Mouse (Mus musculus): Measurements from ENCODE around the gene Rpl13a.
"Not testable (repeated sequence)": the region's sequence is repeated elsewhere in the genome, so short reads cannot be mapped to it uniquely, and the experiment has no call there.

The Rpl13a gene

DNA sequence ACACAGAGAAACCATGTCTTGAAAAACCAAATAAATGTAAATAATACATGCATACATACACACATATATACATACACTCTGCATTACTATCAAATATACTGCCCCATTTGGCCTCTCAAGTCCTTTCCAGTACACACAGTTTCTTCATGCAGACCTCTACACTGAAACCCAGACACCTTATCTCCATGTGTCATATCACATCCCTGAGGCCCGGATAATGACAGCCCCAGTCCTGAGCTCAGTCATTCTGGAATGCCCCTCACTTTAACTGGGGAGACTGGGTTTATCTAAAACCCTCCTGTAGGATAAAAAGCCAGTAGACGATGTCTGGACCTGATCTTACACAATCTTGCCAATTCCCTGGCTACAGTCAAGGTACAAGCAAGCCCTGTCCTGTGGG lies 15.1 kb downstream of the Rpl13a start:
- no peak for DNase-seq (ENCODE audit: low spot score)

DNA sequence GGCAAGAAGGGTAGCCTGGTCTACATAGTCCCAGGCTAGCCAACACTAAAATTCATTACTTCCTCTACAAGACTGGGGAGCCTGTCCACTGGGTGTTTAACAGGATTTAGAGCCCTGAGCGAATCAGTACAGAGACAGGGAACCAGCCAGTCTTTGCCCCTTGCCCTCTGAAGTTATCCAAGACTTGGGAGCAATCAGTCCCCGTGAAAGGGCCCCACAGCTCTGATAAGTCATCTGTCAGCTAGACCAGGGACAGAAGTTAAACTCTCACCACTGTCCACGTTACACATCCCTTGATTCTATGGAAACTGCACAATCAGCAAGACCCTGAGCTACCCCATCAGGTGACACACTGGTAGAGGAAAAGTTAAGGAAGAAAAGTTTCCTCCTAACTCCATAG lies 16.0 kb downstream of the Rpl13a start:
- no peak for DNase-seq (ENCODE audit: low spot score)

DNA sequence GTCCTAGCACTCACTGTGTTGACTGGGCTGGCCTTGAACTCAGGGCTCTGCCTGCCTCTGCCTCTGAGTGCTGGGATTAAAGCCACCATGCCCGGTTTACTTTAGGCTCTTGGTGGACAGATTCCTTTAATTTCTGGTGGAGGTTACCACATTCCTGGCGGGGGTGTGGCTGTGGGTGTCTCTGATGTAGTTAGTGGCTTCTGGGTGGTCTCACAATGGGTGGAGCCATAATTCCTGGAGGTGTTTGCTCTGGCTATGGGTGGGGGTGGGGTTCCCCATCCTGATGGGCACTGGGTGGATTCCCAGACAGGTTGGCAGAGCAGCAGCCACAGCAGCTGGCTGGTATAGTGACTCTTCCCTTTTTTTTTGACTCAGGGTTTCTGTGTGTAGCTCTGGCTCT lies 16.6 kb downstream of the Rpl13a start:
- DNase-seq (ENCODE audit: low spot score), result no peak

DNA sequence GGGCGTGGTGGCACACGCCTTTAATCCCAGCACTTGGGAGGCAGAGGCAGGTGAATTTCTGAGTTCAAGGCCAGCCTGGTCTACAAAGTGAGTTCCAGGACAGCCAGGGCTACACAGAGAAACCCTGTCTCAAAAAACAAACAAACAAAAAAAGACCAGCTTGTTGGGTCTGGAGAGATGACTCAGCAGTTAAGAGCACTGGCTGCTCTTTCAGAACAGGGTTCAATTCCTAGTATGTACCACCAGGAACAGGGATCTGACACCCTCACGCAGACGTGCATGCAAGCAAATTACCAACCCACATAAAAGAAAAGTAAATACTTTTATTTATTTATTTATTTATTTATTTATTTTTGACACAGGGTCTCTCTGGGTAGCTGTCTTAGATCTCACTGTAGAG lies 18.5 kb downstream of the Rpl13a start:
- DNase-seq (ENCODE audit: low spot score), result not testable (repeated sequence)

DNA sequence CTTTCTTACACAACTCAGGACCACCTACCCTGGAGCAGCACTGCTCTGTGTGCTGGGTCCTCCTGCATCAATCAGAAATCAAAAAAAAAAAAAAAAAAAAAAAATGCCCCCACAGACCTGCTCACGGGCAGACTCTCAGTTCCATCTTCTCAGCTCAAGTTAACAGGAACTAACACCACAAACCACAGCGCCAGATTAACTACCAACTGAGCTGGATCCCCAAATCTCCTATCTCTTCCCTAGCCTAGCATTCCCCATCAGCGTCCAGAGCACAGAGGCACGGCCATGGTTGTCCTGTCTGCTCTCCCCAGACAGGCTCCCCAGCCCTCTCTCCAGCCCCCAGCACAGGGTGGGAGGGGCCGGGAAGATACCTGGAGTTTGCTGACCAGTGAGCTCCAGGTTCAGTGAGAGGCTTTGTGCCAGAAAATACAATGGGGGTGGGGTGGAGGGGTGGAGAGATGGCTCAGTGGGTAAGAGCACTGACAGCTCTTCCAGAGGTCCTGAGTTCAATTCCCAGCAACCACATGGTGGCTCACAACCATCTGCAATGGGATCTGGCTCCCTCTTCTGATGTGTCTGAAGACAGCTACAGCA lies 21.4 kb downstream of the Rpl13a start:
- DNase-seq (ENCODE audit: low spot score), result no peak

DNA sequence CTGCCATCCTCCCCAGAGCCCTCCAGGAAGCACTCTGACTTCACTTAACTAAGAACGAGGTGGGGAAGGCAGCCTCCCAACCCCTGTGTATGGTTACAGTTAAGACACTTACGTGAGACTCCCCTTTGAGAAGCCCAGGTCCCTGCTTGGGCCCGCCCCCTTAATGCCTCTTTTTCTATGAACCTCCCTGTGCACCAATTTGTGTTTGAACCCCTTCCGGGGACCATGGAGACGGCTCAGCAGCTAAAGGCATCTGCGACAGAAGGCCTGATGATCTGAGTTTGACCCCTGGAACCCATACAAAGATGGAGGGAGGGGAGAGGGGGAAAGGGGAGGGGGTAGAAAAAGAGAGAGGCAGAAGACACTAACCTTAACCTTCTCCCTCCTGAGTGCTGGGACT lies 22.1 kb downstream of the Rpl13a start:
- no peak for DNase-seq (ENCODE audit: low spot score)

DNA sequence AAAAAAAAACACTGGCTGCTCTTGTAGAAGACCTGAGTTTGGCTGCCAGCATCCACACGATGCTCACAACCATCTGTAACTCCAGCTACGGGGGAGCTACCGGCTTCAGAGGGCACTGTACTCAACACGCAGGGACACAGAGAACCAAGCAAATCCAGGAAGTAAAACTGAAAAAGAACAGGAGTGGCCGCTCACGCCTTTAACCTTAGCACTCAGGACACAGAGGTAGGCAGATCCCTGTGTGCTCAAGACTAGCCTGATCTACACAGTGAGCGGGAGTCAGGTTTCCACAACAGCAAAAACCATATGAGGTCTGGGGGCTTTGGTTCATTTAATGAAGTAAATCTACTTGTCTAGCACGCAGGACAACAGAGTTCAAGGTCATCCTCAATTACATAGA lies 23.1 kb downstream of the Rpl13a start:
- DNase-seq (ENCODE audit: low spot score), result no peak

DNA sequence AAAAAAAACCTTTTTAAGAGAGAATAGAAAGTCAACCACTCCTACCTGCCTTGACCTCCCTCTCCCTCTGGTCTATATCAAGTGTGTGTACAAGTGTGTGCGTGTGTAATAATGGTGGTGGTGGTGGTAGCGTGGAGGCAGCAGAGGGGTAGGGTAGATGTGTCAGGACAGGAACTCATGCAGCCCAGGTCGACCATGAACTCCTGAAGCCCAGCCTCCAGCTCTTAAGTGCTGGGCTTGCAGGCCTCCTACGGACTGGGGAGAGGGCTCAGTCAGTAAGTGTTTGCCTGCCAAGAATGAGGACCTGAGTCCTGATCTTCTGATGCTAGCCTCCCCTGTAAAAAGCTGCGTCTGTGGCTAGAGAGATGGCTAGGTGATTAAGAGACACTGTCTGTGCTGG lies 23.6 kb downstream of the Rpl13a start:
- no peak for DNase-seq (ENCODE audit: low spot score)

DNA sequence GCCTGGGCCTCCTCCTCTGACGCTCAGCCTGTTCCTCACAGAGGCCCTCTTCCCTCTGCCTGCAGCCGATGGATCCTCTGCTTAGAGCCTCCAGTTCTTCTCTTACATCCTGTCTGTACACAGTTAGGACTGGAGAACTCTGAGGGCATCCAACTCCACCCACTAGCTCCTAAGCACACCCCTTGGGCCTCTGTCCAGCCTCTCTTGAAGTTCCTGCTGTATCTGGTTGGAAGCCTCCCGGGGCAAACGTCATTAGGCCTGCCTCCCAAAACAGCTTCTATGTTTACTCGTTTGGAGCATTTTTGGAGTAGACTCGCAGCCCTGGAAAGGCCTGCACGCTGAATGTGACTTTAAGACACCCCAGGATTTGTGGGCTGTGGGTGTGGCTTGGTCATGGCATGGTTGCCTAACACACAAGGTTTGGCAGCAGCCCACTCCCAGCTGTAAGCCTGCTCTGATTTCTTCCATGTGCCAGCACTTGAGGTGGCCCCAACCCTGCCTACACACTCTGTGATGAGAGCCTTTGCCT lies 24.8 kb downstream of the Rpl13a start, which contains the start of gene Fcgrt:
Fcgrt (minus strand) TSS at position 200 of the 529 bp plus-strand sequence.
- DNase-seq (ENCODE audit: low spot score), result no peak

DNA sequence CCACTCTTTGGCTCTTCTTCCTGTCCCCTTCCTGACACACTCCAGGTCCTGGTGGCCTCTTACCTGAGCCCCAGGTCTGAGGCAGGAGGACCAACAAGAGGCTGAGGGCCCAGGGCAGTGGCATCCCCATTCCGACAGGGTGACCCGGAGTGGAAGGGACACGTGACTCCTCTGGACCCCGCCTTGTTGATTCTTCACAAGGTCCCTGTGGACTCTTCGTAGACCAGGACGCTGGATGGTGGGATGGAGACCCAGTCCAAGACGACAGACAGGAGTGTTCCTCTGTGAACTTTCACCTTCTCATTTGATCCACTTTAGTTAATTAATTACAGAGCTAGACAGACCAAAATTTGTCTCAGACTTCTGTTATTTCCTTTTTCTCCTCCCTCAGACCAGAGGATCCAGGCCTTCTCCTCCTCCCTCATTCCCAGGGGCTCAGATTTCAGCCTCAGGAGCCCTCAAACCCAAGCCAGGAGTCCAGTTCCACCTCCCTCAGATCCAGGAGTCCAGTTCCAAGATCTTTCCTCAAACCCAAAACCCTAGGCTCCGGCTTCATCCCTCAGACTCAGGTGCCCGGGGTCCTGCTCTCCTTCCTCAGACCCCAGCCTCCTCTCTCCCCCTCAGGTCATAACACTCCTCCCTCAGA lies 25.5 kb downstream of the Rpl13a start:
- no peak for DNase-seq (ENCODE audit: low spot score)

DNA sequence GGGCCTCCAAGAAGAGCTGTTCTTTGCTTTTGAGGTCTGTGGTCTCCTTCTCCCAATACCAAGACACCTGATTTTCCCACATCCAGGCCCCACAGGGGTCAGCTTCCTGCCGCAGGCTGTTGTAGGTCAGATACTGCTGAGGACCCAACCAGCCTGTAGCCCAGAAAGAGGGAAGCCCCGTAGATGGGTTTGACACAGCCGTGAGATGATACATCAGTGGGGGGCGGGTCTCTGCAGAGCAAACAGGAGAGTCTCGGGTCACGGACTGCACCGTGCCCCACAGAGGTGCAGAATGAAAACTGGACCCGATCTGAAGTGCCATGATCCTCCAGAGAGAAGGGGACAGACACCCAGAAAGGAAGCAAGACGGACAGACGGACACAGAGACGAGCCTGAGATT lies 26.1 kb downstream of the Rpl13a start:
- DNase-seq (ENCODE audit: low spot score), result no peak

DNA sequence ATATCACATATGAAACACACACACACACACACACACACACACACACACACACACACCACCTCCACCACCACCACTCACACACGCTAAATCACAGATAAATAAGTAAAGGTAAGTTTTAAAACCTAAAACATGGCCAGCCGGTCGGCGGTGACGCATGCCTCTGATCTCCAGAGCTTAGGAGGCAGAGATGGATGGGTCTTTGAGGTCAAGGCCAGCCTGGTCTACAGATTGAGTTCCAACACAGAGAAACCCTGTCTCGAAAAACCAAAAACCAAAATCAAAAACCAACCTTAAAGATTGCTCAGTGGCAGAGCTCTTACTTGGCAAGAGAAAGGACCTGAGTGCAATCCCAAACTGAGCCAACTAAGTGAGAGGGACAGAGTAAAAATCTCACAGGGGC lies 28.5 kb downstream of the Rpl13a start:
- DNase-seq (ENCODE audit: low spot score), result no peak

DNA sequence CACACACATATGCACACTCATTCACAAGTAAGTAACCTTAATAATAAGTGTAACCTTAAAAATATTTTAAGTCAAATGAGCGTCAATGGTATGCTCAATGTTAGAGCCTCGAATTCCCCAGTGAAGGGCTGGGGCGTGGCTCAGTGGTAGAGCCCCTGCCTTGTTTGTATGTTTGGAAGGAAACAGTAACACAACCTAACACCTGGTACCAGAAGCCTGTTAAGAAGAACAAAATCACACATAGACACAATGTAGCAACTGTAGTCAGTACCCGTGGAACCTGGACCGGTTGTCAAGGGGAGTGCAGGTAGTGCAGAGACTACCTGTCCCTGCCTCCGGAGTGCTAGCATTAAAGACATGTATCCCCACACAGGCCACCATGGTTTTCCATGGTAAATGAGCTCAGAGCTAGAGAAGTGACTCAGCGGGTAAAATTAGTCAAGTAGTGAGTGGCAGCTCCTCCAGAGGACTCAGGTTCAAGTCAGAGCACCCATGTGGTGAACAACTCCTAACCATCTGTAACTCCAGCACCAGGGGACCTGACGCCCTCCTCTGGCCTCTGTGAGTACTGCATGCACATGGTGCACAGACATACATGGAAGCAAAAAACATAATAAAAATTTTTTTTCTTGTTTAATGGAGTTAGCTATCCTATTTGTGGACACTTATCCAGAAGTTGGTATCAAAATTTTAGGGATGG lies 29.9 kb downstream of the Rpl13a start:
- DNase-seq (ENCODE audit: low spot score), result no peak

DNA sequence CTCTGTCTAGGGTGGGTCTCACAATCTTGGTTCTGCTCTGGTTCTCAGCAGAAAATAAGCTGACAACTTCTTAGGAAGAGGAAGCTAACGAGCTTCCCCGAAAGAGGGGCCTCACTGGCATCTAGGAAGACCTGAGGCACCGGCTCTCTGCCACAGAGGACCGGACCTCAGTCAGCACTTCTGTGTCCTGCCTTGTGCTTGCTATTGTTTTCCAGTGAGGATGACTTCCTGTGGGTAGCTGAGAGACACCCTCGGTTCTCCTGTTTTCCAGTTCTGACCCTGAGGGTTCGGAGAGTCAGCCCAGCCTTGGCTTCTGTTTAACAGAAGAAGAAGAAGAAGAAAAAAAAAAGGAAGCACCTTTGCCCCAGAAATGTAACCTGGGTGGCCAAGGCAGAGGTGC lies 31.1 kb downstream of the Rpl13a start:
- no peak for DNase-seq (ENCODE audit: low spot score)

DNA sequence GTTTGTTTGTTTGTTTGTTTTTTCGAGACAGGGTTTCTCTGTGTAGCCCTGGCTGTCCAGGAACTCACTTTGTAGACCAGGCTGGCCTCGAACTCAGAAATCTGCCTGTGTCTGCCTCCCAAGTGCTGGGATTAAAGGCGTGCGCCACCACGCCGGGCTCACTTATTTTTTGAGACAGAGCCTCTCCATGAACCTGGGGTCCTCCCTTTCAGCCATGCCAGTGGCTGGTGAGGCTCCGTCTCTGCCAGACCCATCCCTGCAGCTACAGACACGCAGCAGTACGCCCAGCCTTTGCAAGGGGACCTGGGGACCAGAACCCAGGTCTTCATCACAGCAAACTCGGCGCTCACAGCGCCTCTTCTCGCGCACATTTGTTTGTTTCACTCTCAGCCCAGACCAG lies 32.6 kb downstream of the Rpl13a start:
- not testable (repeated sequence) for DNase-seq (ENCODE audit: low spot score)

DNA sequence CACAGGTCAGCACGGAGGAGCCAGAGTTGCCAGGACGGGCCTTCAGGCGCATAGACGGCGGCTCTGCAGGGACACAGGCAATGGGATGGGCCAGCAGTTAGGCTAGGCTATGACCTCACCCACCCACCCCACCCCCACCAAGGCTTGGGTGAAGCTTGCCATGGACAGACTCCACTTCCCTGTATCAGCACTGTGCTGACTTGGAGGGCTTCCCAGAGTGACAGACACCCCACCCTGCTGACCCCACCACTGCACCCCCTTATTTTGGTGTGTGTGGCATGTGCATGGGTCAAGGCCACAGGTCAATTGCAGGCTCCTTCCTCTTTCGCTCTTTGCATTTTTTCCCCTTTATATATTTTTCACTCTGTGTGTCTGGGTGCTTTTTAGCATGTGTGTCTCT lies 33.2 kb downstream of the Rpl13a start:
- DNase-seq (ENCODE audit: low spot score), result no peak

DNA sequence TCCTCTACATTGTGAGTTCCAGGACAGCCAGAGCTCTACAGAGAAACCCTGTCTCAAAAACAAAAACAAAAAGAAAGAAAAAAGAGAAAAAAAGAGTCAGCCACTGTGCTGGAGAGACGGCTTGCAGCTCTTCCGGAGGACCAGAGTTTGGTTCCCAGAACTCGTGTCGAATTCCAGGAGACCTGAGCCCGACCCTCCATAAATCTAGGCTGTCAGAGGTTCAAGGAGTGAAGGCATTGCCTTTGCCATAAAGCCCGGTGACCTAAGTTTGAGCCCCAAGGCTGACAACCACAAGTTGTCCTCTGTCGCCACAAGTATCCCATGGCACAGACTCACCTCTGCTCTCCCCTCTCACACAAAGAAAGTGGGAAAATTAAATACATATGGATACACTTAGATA lies 34.4 kb downstream of the Rpl13a start:
- no peak for DNase-seq (ENCODE audit: low spot score)

DNA sequence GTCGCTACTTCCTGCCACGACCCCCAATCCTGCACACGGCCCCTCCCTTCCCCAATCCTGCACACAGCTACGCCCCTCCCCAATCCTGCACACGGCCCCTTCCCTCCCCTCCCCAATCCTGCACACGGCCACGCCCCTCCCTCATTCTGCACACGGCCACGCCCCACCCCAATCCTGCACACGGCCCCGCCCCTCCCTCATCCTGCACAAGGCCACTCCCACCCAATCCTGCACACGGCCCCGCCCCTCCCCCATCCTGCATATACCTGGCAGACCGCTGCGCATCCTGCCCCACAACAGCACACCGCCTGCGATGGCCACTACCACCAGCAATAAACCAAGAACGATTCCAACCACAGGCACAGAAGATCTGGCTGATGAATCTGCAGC lies 35.0 kb downstream of the Rpl13a start:
- DNase-seq (ENCODE audit: low spot score), result no peak

DNA sequence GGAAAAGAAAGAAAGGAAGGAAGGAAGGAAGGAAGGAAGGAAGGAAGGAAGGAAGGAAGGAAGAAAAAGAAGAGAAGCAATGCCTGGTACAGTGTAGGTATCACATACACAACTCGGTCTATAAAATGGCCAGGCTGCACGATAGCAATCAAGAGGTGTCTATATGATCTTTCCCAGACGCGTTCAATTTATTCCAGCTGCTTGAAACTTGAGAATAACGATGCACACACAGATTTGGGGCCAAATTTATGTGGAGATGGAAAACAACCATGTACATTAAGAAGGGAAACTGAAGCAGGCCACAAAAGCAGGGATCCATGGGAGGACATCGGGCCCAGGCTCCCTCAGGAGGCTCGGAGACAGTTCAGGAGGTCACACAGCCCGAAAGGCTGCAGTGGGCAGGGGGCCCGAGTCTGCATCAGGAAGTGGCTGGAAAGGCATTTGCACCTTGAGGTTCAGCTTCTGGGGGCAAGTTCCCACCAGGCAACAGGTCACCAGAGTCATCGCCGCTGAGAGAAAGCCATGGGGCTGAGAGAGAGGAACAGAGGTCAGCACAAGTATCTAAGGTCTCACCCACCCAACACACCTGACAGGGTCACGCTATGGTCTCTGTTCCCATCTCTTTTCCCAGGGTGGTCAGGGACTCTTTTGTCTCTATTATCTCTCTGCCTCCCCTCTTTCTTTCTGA lies 35.6 kb downstream of the Rpl13a start:
- DNase-seq (ENCODE audit: low spot score), result no peak

DNA sequence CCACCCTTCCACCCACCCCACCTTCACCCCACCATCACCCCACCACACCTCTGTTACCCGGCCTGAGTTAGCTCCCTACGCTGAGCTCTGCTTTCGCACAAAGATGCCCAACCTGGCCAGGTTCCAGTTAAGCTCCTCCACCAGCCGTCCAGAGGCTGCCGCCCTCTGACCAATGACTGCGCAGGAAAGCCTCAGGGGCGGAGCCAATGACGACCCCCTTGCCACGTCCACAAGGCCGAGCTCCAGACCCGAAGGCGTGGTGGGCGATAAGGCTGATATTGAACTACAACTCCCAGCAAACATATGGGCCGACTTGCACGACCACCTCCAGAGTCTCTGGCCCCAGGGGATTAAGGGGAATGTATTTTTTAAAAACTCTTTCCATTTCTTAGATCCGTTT lies 36.5 kb downstream of the Rpl13a start, which contains the start of gene Rcn3:
Rcn3 (minus strand) TSS at position 174 of the 400 bp plus-strand sequence.
- DNase-seq (ENCODE audit: low spot score), result no peak

DNA sequence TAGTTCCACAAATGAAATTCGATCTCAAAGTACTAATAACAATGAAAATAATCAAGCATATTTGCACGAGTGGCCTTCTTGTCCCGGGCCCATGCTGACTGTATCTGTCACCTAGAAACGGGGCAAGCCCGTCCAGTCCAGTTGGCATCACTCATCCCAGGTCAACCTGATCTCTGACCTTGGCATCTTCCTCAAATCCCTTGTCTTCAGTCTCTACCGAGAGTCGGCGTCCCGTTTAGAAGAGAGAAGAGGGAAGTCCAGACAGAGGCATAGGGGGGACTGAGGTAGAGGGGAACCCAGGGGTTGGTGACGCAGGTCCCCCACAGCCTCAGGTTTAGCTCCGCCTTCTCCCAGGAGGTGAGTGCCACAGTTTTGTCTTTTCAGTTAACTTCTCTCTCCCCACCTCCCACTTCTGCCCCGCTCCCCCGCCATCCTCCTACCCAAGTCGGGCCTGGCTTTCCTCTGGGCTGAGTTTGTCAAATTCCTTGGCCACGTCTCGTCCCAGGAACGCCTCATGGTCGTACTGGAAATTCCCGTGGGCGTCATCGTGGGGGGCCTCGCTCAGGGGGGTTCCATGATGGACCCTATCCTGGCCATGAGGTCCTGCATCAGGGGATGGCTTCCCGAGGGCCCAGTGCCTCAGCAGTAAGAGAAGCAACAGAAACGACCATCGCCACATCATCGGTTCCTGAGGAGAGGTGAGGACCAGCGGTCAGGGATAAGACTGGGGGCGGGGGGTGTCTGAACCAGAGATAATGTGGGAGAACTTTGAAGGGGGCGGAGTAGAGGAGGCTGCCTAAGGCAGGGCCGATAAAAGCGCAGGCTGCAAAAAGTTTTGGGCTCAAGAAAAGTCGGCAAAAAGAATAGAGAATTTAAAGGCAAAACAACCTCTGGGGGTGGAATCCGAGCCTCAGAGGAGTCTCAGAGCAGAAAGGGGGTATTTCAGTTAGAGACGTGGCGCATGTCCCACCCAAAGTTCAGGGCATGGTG lies 37.3 kb downstream of the Rpl13a start:
- peak; percentile 21 for DNase-seq (ENCODE audit: low spot score)

All from T-cell, adult 2 months (primary cell).